Mouse (Mus musculus) embryo, embryonic 11.5 days (tissue): Measurements from ENCODE around the gene Fbln1.
"Not testable (repeated sequence)": the region's sequence is repeated elsewhere in the genome, so short reads cannot be mapped to it uniquely, and the experiment has no call there.

ENCODE experiments used
- DNase-seq: peaks from one replicate; pipeline ENCODE4 v3.0.0-alpha.2; 2012; ENCODE audit warnings: low read depth, low spot score

Gene Fbln1

DNA sequence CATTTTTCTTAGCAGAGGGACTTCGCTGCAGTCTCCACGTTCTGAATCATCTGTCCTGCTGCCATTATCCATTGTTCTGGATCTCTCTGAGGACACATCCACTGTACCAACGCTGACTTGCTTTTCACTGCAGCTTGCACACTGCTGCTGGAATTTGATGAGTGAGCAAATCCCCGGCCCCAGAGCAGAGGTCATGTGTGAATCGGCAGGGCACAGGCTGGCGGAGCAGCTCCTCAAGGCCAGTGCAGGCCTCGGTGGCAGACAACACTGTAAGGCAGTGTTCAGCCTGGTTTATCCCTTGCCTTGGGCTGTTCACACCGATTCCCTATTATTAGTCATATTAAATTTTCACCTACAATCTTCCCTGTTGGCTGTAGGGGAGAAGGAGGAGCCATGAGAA is 89.8 kb downstream of the Fbln1 start:
- no peak for DNase-seq

DNA sequence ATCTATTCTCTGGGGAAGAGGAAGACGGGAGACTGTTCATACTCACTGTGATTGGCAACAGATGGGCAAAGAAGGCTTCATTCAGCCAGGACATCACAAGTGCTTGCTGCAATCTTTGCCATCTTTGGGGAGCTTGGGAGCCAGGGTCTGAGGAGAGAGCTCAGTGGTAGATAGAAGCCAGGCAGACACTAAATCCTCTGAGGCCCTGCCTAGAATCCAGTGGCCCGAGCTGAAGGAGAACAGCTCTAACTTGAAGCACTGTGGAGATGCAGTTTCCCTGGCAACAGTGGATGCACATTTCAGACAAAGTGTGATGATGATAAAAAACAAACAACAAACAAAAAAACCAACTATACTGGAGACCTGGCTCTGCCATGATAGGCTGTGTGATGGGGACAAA is 90.2 kb downstream of the Fbln1 start:
- no peak for DNase-seq

DNA sequence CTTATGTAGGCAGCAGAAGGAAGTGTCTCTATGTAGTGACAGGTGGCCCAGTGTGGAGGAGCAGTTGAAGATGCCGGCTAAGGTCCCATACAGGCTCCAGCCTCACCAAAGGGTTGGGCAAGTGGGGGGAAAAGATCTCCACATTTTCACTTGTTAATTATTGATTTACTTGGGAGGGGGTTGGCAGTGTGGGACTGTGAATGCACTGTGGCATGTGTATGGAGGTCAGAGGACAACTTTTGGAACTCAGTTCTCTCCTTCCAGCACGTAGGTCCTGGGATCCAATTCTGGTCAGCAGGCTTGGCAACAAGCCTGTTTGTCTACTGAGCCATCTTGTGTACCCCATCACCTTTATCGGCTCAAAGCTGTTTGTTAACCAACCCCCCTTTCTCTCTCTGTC is 90.8 kb downstream of the Fbln1 start:
- no peak for DNase-seq

DNA sequence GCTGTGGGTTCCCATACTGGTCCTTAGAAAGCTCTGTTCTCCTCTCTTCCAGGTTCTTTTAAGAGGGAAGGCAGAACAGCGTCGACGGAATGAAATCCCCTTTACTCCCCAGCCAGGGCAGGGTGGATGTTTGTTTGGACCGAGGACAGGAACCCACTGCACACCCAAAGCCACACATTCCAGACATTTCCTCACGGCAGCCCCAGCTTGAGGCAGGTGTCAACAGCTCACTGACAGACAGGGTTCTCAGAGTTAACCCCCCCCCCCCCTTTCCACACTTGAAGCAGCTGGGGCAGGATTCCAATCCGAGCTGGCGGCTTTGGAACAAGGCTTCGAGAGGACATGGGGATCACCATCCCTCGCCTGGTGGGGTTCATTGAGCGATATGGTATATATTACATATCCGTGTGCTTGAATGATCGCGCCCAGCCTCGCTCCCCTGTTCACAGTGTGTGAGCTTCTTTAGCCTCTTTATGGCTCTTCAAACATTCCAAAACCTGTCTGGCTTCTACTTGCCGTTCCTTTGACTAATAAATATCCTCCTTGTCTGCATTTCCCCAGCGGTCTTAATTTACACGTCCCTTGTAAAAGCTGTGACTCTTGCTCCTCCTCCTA is 92.5 kb downstream of the Fbln1 start:
- no peak for DNase-seq

DNA sequence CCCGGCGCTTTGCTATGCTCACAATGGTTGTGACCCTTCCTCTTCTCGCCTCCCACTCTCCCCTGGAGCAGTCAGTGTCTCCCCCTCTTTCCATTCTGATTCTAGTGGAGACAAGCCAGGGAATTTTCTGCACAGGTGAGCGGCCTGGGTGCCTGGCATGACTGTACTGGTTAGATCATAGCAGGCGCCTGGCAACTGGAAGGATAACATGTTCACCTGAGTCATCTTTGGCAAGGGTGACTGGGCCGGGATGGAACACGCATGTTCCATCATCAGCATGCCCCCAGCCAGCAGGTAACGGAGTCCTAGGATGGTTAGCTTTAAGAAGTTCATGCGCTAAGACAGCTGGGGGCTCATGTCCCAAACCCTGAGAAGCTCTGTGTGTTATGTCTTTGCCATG is 93.2 kb downstream of the Fbln1 start:
- no peak for DNase-seq

DNA sequence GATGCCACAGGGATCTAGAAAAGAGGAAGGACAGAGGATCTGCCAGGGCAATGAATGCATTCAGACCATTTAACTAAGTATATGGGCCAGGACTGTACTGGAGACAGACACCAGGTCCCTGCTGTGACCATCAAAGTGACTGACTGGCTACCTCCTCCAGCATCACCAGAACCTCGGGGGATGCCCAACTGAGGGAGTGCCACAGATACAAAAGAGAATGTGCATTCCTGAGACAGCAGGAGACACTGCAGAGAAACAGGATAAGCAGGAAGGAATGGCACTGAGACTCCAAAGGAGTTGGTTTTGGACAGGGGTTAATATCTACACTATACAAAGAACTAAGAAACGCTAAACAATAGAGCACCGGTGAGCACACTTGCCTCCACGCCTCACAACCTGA is 97.5 kb downstream of the Fbln1 start:
- no peak for DNase-seq

DNA sequence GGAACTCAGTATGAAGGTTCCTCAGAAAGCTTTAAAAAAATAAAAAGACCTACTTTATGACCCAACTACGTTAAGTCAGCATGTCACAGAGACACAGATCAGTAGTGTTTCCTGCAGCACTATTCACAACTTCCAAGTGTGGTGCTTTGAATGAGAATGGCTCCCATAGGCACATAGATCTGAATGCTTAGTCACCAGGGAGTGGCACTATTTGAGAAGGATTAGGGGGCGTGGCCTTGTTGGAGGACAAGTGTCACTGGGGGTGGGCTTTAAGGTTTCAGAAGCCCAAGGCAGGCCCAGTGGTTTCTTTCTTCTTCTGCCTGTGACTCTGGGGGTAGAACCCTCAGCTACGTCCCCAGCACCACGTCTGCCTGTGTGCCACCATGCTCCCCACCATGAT is 98.2 kb downstream of the Fbln1 start:
- DNase-seq: no peak

DNA sequence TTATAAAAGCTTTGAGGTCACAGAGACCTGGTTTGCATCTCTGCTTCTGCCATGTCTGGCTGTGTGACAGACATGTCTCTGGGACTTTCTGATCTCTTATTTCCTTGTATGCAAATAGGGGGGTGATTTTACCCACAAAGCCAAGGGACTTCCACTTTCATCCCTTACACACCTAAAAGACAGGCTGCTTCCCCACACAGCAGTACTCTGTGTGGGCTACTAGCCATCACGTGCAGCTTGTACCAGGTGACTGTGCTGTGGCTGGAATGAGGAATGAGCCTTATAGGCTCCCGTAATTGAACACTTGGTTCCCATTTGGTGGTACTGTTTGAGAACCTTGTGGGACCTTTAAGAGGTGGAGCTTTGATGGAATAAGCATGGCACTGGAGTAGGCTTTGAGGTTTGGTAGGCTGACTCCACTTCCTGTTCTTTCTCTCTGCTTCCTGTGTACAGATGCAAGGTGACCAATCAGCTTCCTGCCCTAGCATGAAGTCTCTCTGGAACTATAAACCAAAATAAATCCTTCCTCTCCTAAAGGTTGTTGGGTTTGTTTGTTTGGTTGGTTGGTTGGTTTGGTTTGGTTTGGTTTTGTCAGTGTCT is 101.4 kb downstream of the Fbln1 start:
- no peak for DNase-seq

DNA sequence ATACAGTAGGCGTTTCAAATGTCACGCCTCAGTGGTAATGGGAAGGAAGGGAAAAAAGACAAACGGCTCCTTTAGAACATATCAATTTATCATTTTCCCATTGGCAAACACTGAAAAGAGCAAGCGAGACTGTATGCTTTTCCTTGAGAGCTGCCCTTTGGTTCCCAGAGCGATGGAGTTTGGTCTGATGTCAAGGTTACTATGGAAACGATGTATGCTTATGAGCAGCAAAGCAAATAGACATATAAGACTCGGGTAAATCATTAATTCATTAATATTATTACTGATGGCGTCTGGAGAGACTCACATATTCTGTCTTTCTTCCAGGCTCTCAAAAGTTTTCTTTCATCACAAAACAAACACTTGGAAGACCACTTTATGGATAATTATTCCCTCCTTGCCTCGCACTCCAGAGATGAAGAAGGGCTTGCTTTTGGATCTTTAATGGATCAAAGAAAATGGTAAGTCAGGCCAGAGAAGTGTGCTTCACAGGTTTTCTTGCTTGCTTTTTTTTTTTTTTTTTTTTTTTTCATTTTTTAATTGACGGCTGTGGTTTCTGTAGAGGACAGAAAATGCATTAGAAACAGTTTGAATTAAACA is 105.4 kb downstream of the Fbln1 start:
- no peak for DNase-seq

DNA sequence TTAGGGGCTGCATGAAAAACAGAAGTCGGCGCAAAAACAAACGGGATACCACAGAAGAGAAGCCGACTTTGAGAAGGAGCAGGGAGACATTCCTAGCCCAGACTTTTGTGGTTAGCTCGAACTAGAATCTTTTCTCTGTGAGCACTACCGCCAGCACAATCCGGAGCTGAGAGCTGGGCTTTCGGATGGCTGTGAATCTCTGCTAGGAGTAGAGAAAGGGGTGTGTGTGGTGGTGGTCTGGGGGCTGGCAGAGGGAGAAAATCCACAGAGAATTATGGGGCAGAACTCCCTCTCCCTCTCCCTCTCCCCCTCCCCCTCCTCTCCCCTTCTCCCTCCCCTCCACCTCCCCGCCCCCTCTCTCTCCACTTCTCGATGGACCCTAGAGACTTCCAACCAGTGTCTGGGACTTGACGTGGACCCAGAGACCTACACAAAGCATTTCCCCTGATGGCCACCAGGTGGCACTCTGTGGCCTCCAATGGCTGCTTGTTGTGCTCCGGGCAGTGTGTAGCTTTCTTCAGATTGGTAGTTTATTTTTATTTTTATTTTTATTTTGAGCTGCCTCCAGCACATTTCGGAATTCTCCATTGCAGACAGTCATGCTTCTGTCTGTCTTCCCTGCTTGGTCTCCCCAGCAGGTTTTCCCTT is 109.8 kb downstream of the Fbln1 start:
- DNase-seq: peak; percentile 71

DNA sequence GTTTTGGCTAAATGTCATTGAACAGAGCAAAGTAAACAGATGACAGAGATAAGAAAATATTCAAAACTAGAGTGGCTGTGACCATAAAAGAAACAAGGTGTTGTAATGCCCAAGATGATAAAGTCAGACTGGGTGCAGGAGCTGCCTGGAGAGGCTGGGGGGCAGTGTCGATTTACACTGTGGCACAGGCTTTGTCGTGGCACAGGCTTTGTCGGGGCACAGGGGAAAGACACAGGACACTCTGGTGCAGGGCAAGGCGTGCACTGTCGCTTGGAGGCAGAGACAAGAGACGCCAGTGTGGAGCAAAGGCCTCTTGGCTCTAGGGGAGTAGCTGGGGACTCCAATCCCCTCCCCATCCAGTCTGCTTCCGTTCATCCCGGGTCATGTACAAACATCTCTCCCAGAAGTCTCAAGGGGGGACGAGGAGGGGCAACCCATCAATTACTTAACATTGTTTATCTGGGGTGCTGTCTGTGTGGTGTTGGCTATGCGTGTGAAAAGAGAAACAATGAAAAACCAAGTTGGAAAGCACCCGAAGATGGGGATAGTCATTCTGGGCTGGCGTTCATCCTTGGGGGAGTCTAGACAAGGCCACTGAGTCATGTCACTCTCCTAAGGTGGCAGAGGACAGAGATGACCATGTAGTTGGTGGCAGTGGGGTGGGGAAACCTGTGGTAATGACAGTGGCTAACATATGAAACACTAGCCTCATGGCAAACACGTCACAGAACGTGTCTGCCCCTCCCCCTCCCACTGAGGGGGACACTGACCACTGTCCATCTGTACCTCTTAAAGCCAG is 110.8 kb downstream of the Fbln1 start:
- DNase-seq: no peak

DNA sequence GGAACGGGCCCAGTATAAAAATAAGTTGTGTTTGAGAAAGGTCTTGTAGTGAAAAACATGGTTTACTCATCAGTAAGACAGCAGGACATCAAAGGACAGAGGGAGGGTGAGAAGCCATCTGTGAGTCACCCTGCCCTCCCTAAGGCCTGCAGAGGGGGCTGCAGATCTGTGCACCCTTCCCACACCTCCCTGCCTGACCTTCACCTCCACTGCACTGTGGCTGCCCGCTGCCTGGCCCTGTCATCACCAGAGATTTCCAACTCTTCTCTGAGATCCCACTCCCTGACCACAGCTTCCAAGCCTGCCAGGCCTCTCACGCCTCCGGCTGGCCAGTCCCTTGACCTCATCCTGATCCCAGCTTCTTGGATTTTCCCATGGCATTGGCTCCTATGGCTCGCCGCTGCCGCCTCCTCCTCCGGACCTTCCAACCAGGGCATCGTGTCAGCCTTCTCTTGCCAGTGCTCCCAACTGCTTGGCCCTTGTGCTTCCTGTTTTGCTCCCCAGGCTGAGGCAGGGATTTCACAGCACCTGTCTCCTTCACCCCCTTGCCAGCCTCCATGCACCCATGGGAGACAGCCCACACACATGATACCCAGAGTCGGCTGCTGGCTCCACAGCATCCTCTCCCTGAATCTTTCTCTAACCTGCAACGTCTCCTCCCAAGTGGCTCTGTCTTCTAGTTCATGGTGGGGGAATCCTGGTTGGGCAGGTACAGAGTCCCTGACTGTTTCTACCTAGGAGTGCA is 114.3 kb downstream of the Fbln1 start:
- DNase-seq: no peak

DNA sequence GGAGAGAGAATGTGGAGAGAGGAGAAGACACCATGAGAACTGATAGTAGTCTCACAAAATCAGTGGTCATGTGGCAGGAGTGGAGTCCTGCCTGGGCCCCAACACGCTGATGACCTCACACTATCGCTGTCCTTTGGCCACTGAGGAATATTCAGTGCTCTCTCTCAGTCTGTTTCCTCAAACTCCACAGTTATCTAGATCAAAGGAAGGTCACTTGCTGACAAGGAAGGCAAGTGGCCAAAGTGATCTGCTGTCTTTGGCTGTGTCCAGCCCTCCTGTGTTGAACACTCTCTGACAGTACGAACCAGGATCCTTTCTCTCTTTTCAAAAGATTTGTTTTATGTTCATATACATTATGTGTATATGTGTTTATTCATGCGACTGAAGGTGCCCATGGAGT is 117.5 kb downstream of the Fbln1 start:
- no peak for DNase-seq

DNA sequence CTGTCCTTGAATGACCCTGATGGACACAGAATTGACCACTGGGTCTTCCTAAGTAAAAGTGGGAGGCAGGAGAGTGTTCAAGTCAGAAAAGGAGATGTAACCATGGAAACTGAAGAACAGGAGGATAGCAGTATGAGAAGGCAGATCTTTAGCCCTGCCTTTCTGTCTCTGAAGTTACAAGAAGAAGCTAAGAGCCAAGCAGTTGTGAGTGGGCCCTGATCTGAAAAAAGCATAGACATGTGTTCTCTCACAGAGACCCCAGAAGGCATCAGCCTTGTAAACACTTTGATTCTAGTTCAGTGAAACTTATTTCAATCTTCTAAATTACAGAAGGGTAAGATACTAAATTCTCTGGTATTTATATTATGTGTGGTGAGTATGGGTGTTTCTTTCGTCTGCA is 118.7 kb downstream of the Fbln1 start:
- no peak for DNase-seq

DNA sequence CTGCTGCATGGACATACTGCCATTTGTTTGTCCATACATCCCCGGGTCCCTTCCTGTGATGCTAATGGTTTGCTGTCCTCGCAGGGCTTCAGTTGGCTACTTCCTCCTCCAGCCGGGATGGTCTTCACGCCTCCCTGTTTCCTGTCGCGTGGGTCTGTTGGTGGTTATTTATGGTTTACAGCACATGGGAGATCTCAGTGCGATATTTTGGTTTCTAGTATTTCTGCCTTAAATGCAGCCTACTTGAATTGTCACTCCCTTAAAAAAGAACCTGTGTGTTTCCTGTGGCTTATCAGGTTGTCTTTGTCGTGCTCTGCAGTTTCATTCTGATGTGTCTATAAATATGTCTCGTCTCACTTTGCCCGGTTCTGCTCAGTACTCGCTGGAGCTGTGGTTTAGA is 122.1 kb downstream of the Fbln1 start:
- DNase-seq: no peak

DNA sequence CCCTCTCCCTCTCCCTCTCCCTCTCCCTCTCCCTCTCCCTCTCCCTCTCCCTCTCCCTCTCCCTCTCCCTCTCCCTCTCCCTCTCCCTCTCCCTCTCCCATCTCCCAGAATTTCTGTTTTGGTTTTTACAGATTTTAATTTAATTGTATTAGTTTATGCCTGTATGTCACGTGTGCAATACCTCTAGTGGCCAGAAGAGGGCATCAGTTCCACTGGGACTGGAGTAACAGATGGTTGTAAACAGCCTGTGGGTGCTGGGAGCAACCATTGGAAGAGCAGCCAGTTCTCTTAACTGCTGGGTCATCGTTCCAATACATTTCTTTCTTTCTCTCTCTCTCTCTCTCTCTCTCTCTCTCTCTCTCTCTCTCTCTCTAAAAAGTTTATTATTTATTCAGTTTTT is 122.7 kb downstream of the Fbln1 start:
- DNase-seq: not testable (repeated sequence)

DNA sequence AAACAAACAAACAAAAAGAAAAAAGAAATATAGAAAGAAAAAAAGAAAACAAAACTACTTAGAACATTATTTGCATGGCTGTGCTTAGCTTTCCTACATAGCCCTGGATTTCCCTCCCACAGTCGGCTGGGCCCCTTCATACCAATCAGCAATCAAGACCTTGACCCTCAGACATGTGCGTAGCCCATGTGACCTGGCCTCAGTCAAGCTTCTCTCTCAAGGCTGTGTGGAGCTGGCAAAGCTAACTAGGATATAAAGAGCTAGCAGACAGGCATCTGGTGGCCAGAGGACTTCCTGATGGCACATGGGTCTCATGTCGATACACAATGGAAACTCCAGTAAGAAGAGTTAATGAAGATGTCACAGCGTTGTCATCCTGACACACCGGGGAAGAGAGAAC is 123.3 kb downstream of the Fbln1 start:
- no peak for DNase-seq

DNA sequence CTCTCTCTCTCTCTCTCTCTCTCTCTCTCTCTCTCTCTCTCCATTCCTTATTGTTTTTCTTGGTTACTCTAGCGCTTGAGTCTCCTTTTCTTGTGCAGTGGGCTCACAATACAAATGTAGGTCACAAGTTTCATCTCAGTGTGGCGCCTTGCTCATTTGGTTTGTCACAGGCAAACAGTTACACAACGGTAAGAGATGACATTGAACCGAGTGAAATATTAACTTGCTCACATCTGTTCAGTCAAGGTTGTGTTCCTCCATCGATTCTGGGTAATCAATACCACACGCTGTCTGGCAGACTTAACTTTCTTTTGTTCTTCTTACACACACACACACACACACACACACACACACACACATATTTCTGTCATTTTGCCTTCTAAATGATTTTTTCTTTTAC is 124.3 kb downstream of the Fbln1 start:
- no peak for DNase-seq

DNA sequence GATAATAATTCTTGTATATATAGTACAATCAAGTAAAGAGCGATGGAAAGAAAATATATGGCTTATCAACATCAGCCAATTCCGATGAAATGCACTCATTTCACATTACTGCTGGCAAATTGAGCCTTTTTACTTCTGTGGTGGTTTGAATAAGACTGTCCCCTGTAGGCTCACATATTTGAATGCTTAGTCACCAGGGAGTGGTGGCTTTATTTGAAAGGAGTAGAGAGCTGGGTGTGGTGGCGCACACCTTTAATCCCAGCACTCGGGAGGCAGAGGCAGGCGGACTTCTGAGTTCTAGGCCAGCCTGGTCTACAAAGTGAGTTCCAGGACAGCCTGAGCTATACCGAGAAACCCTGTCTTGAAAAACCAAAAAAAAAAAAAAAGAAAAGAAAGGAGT is 127.8 kb downstream of the Fbln1 start:
- not testable (repeated sequence) for DNase-seq

DNA sequence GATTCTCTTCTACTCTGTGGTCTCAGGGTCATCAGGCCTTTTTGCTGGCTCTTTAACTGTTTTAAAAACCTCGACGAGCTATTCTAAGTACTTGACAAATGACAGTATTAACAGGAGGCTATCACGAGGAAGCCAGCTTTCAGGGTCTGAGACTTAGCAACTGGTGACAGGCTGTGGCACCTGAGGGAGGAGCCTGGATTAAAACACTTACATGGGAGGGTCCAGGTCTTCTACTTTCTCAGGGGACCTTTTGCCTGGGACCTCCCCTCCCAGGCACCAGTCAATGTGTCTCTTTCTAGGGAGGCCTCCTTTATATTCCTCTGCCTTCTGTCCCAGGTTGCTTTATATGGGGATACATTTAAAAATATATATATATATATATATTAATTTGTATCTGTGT is 128.5 kb downstream of the Fbln1 start:
- no peak for DNase-seq

DNA sequence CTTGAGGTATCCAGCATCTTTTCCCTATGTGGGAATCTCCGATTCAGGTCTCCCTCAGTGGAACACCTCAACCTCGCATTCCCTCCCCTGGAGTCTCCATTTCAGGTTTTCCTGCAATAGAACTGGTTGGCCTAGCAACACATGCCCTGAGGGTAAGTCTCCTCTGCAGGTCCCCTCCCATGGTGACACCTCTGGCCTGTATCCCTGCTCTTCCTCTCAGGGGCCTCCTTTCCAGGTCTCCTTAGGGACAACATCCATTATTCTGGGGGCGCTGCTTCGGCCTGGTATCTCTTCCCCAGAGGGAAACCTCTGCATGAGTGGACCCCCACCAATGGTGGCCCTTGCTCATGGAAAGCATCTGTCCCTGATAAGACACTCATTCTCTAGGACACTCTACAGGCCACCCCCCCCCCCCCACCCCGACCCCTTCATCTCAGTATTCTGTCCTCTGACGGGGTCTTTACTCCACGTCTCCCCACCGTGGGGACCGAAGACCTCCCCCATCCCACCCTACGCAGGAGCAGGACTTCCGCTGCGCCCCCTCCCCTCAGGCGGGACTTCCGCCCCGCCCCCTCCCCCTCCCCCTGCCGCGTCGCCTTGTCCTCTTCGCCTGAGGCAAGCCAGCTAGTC is 130.0 kb downstream of the Fbln1 start, which contains the start of gene Atxn10:
Gene Atxn10, plus strand, starts transcription at position 575 of the 630 bp plus-strand sequence.
- DNase-seq: no peak
